Mouse (Mus musculus) brain, adult 2 months (tissue): ENCODE data around the gene Myo5c.

ENCODE experiments used
- DNase-seq: peaks from one replicate; pipeline ENCODE4 v3.0.0; 2011; ENCODE audit warnings: low read depth, low spot score

The Myo5c gene

GRCm38 (mm10) chr9:75243730-75244406, 12.0 kb downstream of the Myo5c start:
- peak; percentile 66 for DNase-seq

- no peak for DNase-seq
These were observed 12.7 kb downstream of the Myo5c start for GRCm38 (mm10) chr9:75244527-75244926.

GRCm38 (mm10) chr9:75246080-75246930, 14.5 kb downstream of the Myo5c start:
- peak; percentile 61 for DNase-seq

- DNase-seq = peak; percentile 84
These were observed 16.1 kb downstream of the Myo5c start for GRCm38 (mm10) chr9:75247870-75248269.

GRCm38 (mm10) chr9:75248359-75248758, 16.5 kb downstream of the Myo5c start:
- DNase-seq = no peak

GRCm38 (mm10) chr9:75248874-75249273, 17.1 kb downstream of the Myo5c start:
- no peak for DNase-seq

- DNase-seq = peak; percentile 66
These were observed 21.3 kb downstream of the Myo5c start for GRCm38 (mm10) chr9:75253158-75253557.

- no peak for DNase-seq
These were observed 21.9 kb downstream of the Myo5c start for GRCm38 (mm10) chr9:75253766-75254165.

GRCm38 (mm10) chr9:75254196-75254955, 22.6 kb downstream of the Myo5c start:
- DNase-seq = peak; percentile 95

GRCm38 (mm10) chr9:75255820-75256545, 24.2 kb downstream of the Myo5c start:
- no peak for DNase-seq

GRCm38 (mm10) chr9:75258792-75259191, 27.0 kb downstream of the Myo5c start:
- no peak for DNase-seq

- DNase-seq = no peak
These were observed 27.8 kb downstream of the Myo5c start for GRCm38 (mm10) chr9:75259656-75260055.

GRCm38 (mm10) chr9:75261332-75261872, 29.6 kb downstream of the Myo5c start:
- DNase-seq = peak; percentile 41

GRCm38 (mm10) chr9:75262235-75262826, 30.5 kb downstream of the Myo5c start:
- peak; percentile 81 for DNase-seq

- DNase-seq = no peak
These were observed 32.3 kb downstream of the Myo5c start for GRCm38 (mm10) chr9:75264008-75264718.

- no peak for DNase-seq
These were observed 35.3 kb downstream of the Myo5c start for GRCm38 (mm10) chr9:75267147-75267546.

- no peak for DNase-seq
These were observed 38.6 kb downstream of the Myo5c start for GRCm38 (mm10) chr9:75270382-75270781.

GRCm38 (mm10) chr9:75271539-75271938, 39.7 kb downstream of the Myo5c start:
- no peak for DNase-seq

- no peak for DNase-seq
These were observed 41.8 kb downstream of the Myo5c start for GRCm38 (mm10) chr9:75273646-75274045.

GRCm38 (mm10) chr9:75274486-75274885, 42.7 kb downstream of the Myo5c start:
- DNase-seq = no peak
